Mouse (Mus musculus) MEL (cell line): ENCODE results near the gene Gm30191.

Source experiments
- BHLHE40 ChIP-seq: IDR thresholded peaks from 2 replicates; pipeline ENCODE4 v1.6.1; 2012; ENCODE audit warnings: low read depth, mild to moderate bottlenecking, inconsistent platforms, low read length, improper control_type of control experiment, borderline replicate concordance
- CHD2 ChIP-seq: IDR thresholded peaks from 2 replicates; pipeline ENCODE4 v1.6.1; 2011; ENCODE audit warnings: low read length, improper control_type of control experiment
- CTCF ChIP-seq, 3 experiments: IDR thresholded peaks in 2 of 3; conservative IDR thresholded peaks in 1 of 3; 2 replicates each; pipeline ENCODE4 v1.5.1; 2011 to 2012; ENCODE audit warnings: low read length in 3 of 3, low read depth in 2 of 3, mild to moderate bottlenecking in 2 of 3, improper control_type of control experiment in 1 of 3, inconsistent platforms in 1 of 3, mixed read lengths in 1 of 3, moderate library complexity in 1 of 3; ENCODE audit not compliant: control insufficient read depth in 1 of 3, insufficient read depth in 1 of 3, poor library complexity in 1 of 3, severe bottlenecking in 1 of 3
- EP300 ChIP-seq, 2 experiments: IDR thresholded peaks; 2 replicates each; pipeline ENCODE4 v1.6.1; 2011; ENCODE audit warnings: improper control_type of control experiment in 2 of 2, low read length in 2 of 2, low read depth in 1 of 2, mild to moderate bottlenecking in 1 of 2
- ETS1 ChIP-seq: IDR thresholded peaks from 2 replicates; pipeline ENCODE4 v1.6.1; 2012; ENCODE audit warnings: low read depth, mild to moderate bottlenecking, inconsistent platforms, low read length, improper control_type of control experiment, moderate library complexity
- GATA1 ChIP-seq: IDR thresholded peaks from 2 replicates; pipeline ENCODE4 v1.6.1; 2011; ENCODE audit warnings: low read depth, low read length, improper control_type of control experiment
- HCFC1 ChIP-seq: IDR thresholded peaks from 2 replicates; pipeline ENCODE4 v1.6.1; 2012; ENCODE audit warnings: low read depth, mild to moderate bottlenecking, inconsistent platforms, low read length, improper control_type of control experiment, moderate library complexity
- MAX ChIP-seq: IDR thresholded peaks from 2 replicates; pipeline ENCODE4 v1.6.1; 2011; ENCODE audit warnings: low read length, improper control_type of control experiment
- MEF2A ChIP-seq: IDR thresholded peaks from 2 replicates; pipeline ENCODE4 v1.6.1; 2014; ENCODE audit warnings: low read depth, mild to moderate bottlenecking, inconsistent platforms, low read length, improper control_type of control experiment; ENCODE audit not compliant: poor library complexity, insufficient replicate concordance, severe bottlenecking; ENCODE audit errors: extremely low read depth
- POLR2A ChIP-seq, 2 experiments: IDR thresholded peaks; 2 replicates each; pipeline ENCODE4 v1.6.1; 2011 to 2012; ENCODE audit warnings: low read length in 2 of 2, mild to moderate bottlenecking in 2 of 2, control low read depth in 1 of 2, improper control_type of control experiment in 1 of 2, low read depth in 1 of 2, moderate library complexity in 1 of 2; ENCODE audit not compliant: control insufficient read depth in 1 of 2, insufficient read depth in 1 of 2, poor library complexity in 1 of 2
- POLR2AphosphoS5 ChIP-seq: IDR thresholded peaks from 2 replicates; pipeline ENCODE4 v1.6.1; 2012; ENCODE audit warnings: low read depth, borderline replicate concordance, mild to moderate bottlenecking, inconsistent platforms, low read length, moderate library complexity, mixed read lengths
- ZC3H11A ChIP-seq: IDR thresholded peaks from 2 replicates; pipeline ENCODE4 v1.6.1; 2012; ENCODE audit warnings: low read depth, mild to moderate bottlenecking, inconsistent platforms, low read length, improper control_type of control experiment
- ZNF384 ChIP-seq: IDR thresholded peaks from 2 replicates; pipeline ENCODE4 v1.6.1; 2012; ENCODE audit warnings: low read depth, mild to moderate bottlenecking, inconsistent platforms, low read length, improper control_type of control experiment

DNA sequence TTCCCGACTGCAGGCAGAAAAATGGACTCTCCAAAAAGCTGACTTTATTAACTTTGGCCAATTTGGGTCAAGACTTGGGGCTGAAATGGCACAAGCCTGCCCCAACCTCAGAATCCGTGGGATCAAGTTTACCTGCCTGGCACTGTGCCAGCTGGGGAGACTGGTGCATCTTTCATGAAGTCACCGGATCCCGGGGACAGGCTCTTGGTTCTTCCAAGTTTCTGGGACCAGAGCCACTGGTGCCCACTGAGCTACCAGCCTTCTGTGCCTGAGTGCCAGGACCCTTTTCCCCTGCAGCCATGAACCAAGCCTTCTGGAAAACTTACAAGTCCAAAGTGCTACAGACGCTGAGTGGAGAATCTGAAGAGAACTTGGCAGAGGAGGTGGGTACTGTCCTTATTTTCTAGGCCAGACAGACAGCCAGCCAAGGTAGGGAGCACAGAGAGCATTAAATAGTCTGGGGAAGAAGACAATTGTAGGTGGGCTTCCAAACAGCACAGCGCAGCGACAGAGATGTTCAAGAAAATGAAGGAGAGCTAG lies at the start of gene Gm30191:
- no peak for TF ChIP-seq EP300 (IDR thresholded peaks at IDR 0.05; ENCODE audit: low read depth in 1 of 2, low read length in 2 of 2)
- TF ChIP-seq CTCF (IDR thresholded peaks at IDR 0.05 in 2 of 3, conservative IDR thresholded peaks at IDR 0.05 in 1 of 3; ENCODE audit: control insufficient read depth in 1 of 3, insufficient read depth in 1 of 3, low read depth in 2 of 3, low read length in 3 of 3, poor library complexity in 1 of 3, severe bottlenecking in 1 of 3) = no peak
- TF ChIP-seq ZNF384 = no peak
- no peak for TF ChIP-seq MAX
- no peak for TF ChIP-seq POLR2AphosphoS5
- no peak for TF ChIP-seq POLR2A (IDR thresholded peaks at IDR 0.05; ENCODE audit: control insufficient read depth in 1 of 2, insufficient read depth in 1 of 2, low read depth in 1 of 2, low read length in 2 of 2, poor library complexity in 1 of 2)
- TF ChIP-seq ETS1 = no peak
- no peak for TF ChIP-seq GATA1
- TF ChIP-seq BHLHE40 = no peak
- TF ChIP-seq ZC3H11A = no peak
- TF ChIP-seq HCFC1 = no peak
- no peak for TF ChIP-seq CHD2
- no peak for TF ChIP-seq MEF2A
